Mouse (Mus musculus): ENCODE results near the gene Cdc42bpa. TPM values are rescaled to one million over a fixed set of nuclear protein-coding genes. Genes with fewer than 3 reads are reported as not detected.
"Not testable (repeated sequence)": the region's sequence is repeated elsewhere in the genome, so short reads cannot be mapped to it uniquely, and the experiment has no call there.

Gene Cdc42bpa
- total RNA-seq, 2 experiments from 2014 or later: 21.7 to 21.9 TPM

GRCm38 (mm10) chr1:180029863-180030262 is 69.6 kb downstream of the Cdc42bpa start:
- intact Hi-C loops (cut with DNase I); DNase-seq: not testable (repeated sequence)

GRCm38 (mm10) chr1:180030631-180031365 is 70.5 kb downstream of the Cdc42bpa start:
- intact Hi-C loops (cut with DNase I): no loop called here
- DNase-seq: no peak

GRCm38 (mm10) chr1:180031705-180032548 is 71.7 kb downstream of the Cdc42bpa start:
- DNase-seq: no peak
- intact Hi-C loops (cut with DNase I): no loop called here

- intact Hi-C loops (cut with DNase I): no loop called here
- no peak for DNase-seq
These were observed 77.2 kb downstream of the Cdc42bpa start for GRCm38 (mm10) chr1:180037461-180037860.

- intact Hi-C loops (cut with DNase I): no loop called here
- DNase-seq: no peak
These were observed 83.9 kb downstream of the Cdc42bpa start for GRCm38 (mm10) chr1:180044160-180044559.

GRCm38 (mm10) chr1:180045172-180045571 is 84.9 kb downstream of the Cdc42bpa start:
- intact Hi-C loops (cut with DNase I): no loop called here
- no peak for DNase-seq

GRCm38 (mm10) chr1:180089176-180089575 is 128.9 kb downstream of the Cdc42bpa start:
- no peak for DNase-seq

GRCm38 (mm10) chr1:180098426-180098825 is 138.2 kb downstream of the Cdc42bpa start:
- intact Hi-C loops (cut with DNase I): no loop called here
- no peak for DNase-seq

More at GRCm38 (mm10) chr1:180089176-180089575, 128.9 kb downstream of the Cdc42bpa start:
- intact Hi-C loops (cut with DNase I): no loop called here

- intact Hi-C loops (cut with DNase I): no loop called here
- no peak for DNase-seq
These were observed 144.3 kb downstream of the Cdc42bpa start for GRCm38 (mm10) chr1:180104567-180104966.

GRCm38 (mm10) chr1:180109050-180109449 is 148.8 kb downstream of the Cdc42bpa start:
- intact Hi-C loops (cut with DNase I): no loop called here
- no peak for DNase-seq

- intact Hi-C loops (cut with DNase I): loop anchor here (5.0 kb wide), 1 partner anchor 259 kb away; no protein-coding TSS in a partner anchor
- DNase-seq: no peak
These were observed 156.3 kb downstream of the Cdc42bpa start for GRCm38 (mm10) chr1:180116525-180116924.

- no peak for DNase-seq
- intact Hi-C loops (cut with DNase I): loop anchor here (5.0 kb wide), 1 partner anchor 261 kb away; no protein-coding TSS in a partner anchor
These were observed 158.0 kb downstream of the Cdc42bpa start for GRCm38 (mm10) chr1:180118233-180118632.

GRCm38 (mm10) chr1:180128077-180128792 is 168.0 kb downstream of the Cdc42bpa start:
- intact Hi-C loops (cut with DNase I): no loop called here
- DNase-seq: no peak

- intact Hi-C loops (cut with DNase I): no loop called here
- DNase-seq: no peak
These were observed 171.1 kb downstream of the Cdc42bpa start for GRCm38 (mm10) chr1:180131402-180131801.

- no peak for DNase-seq
- intact Hi-C loops (cut with DNase I): no loop called here
These were observed 171.9 kb downstream of the Cdc42bpa start for GRCm38 (mm10) chr1:180132187-180132586.

- DNase-seq: no peak
- intact Hi-C loops (cut with DNase I): no loop called here
These were observed 178.9 kb downstream of the Cdc42bpa start for GRCm38 (mm10) chr1:180139158-180139557.

GRCm38 (mm10) chr1:180140970-180141369 is 180.7 kb downstream of the Cdc42bpa start:
- intact Hi-C loops (cut with DNase I): no loop called here
- no peak for DNase-seq

GRCm38 (mm10) chr1:180148036-180148435 is 187.8 kb downstream of the Cdc42bpa start:
- intact Hi-C loops (cut with DNase I): no loop called here
- no peak for DNase-seq

GRCm38 (mm10) chr1:180148563-180148962 is 188.3 kb downstream of the Cdc42bpa start:
- intact Hi-C loops (cut with DNase I): no loop called here
- DNase-seq: no peak

GRCm38 (mm10) chr1:180151191-180151590 is 190.9 kb downstream of the Cdc42bpa start:
- intact Hi-C loops (cut with DNase I): no loop called here
- DNase-seq: no peak

- DNase-seq: no peak
- intact Hi-C loops (cut with DNase I): no loop called here
These were observed 198.4 kb downstream of the Cdc42bpa start for GRCm38 (mm10) chr1:180158648-180159047.
